Mouse (Mus musculus) liver, adult (tissue): ENCODE measurements around the gene Vmn1r196.
"Not testable (repeated sequence)": the region's sequence is repeated elsewhere in the genome, so short reads cannot be mapped to it uniquely, and the experiment has no call there.

ENCODE experiments used
- GATA4 ChIP-seq: IDR thresholded peaks from 2 replicates; pipeline ENCODE4 v1.6.1; 2014; ENCODE audit warnings: mild to moderate bottlenecking, low read length; ENCODE audit not compliant: insufficient replicate concordance

Vmn1r196 gene

GRCm38 (mm10) chr13:22289620-22290019, at the start of gene Vmn1r196:
Gene Vmn1r196 (plus strand): TSS chr13:22289920.
- TF ChIP-seq GATA4, result no peak

DNA sequence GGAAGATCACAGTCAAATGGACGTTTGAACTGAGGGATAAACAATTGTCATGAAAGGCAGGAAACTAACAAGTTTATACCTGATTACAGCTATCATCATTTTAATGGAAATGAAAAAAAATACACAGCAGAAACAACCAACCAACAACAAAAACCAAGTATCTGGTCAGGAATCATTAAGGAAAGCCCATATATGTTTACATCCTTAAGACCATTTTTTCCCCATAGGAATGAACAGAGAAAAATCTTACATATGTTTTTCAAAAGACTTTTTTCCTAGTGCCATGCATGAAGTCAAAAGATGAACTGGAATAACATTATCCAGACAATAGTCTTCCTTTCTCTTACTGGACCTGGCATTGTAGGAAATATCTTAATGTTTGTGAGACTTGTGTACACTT, 45.8 kb upstream of the Vmn1r196 start, which contains the start of gene Vmn1r194:
TSS of gene Vmn1r194 (plus strand) at position 301 of the 400 bp plus-strand sequence.
- TF ChIP-seq GATA4, result no peak

GRCm38 (mm10) chr13:22270222-22270621, 19.5 kb upstream of the Vmn1r196 start, which contains the start of gene Vmn1r195:
Gene Vmn1r195 (plus strand): TSS chr13:22270522.
- TF ChIP-seq GATA4, result not testable (repeated sequence)

DNA sequence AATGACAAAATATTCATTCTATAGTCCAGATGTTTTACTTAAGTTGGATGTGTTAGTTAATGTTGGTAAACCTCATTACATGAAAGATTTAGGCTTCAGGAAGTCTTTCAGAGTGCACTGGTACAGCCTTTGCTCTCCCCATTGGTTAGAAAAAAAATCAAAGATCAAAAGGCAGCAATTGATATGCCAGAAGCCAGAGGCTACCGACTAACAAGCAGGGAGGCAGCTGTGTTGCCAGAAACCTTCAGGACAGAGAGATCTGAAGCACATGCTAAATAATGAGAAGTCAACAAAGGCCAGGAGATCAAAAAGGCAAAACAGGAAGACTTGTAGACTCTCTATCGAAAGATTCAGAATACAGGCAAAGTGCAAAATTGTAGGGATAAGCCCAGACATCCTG, 18.0 kb upstream of the Vmn1r196 start:
- TF ChIP-seq GATA4, result no peak

GRCm38 (mm10) chr13:22284578-22284977, 5.1 kb upstream of the Vmn1r196 start:
- TF ChIP-seq GATA4, result no peak

DNA sequence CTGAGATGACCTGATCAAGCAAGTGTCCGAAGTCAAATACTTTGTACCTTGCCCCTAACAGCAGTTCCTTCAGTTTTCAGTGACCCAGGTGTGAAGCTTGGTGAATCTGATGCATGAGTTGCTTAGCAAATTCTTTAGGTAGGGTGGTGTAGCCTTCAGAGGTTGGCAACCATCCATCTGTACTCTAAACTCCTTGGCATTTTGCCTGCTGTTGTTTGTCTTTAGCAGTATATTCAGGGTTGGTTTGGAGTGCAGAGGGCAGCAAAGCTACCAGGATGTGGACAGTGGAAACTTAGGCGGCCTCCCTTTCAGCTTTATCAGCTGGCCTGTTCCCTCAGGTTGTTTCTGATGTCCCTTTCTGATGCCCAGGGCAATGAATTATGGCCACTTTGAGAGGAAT, 25.6 kb downstream of the Vmn1r196 start:
- TF ChIP-seq GATA4, result no peak

DNA sequence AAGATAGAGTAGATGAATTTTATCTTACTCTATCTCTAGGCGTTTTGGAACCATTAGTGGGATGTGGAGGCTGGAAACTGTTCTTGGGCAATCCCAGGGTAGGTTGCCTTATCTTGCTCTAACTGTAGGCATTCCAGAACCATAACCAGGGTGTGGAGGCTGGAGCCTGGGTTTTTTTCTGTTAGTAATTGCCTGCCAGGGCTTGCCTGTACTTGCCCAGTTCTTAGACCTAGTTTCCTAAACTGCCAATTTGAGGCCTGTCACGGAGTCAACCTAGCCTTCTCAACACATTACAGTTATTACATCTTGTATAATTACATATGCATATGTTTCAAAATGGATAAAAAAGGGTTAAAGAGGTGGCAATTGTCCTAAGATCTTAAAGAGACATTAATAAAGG, 27.6 kb downstream of the Vmn1r196 start:
- no peak for TF ChIP-seq GATA4

GRCm38 (mm10) chr13:22320091-22320490, 30.4 kb downstream of the Vmn1r196 start:
- TF ChIP-seq GATA4, result no peak

DNA sequence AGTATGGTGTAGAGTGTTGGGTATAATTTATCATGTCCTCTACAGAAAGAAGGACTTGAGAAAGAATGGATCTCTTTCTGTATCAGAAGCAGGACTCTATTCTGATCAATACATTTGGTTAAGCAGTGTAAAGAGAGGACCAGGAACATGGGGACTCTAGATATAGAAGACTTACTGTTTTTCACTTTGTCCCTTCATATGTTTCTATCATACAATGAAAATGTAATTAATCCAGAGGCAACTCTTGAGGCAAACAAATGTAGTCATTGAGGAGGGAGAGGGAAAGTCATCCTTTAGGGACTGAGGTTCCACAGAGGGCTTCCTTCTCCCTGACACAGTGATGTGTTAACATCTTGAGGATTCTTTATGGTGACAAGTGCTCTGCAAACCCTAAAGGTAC, 34.6 kb downstream of the Vmn1r196 start, which contains the start of gene Vmn1r197:
TSS of gene Vmn1r197 (plus strand) at position 301 of the 400 bp plus-strand sequence.
- no peak for TF ChIP-seq GATA4

GRCm38 (mm10) chr13:22333269-22333668, 43.5 kb downstream of the Vmn1r196 start:
- TF ChIP-seq GATA4, result no peak

DNA sequence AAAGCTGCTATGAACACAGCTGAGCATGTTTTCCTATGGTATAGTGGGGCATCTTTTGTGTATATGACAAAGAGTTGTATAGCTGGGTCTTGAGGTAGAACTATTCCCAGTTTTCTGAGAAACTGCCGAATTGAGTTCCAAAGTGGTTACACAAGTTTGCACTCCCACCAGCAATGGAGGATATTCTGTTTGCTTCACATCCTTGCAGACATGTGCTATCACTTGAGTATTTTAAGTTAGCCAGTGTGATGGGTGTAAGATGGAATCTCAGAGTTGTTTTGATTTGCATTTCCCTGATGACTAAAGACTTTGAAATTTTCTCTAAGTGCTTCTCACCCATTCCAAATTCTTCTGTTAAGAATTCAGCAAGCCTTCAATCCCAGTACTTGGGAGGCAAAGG, 45.8 kb downstream of the Vmn1r196 start:
- TF ChIP-seq GATA4, result no peak
